Mouse (Mus musculus) limb, embryonic 12.5 days (tissue): ENCODE results near the gene Pogk. TPM values are rescaled to one million over a fixed set of nuclear protein-coding genes. Genes with fewer than 3 reads are reported as not detected.

Source experiments
- ATAC-seq: fragments of 200-750 bp; cut with Nextera tagmentation; 2 replicates; pipeline ENCODE4 v1.8.0; 2017; ENCODE audit warnings: low read depth, moderate TSS enrichment; ENCODE audit not compliant: insufficient number of reproducible peaks, insufficient read depth, low FRiP score, low TSS enrichment
- H3K27ac ChIP-seq: fragments of 300-500 bp; sonication (generic); 2 replicates; pipeline ENCODE4 v1.5.1; 2016; ENCODE audit warnings: mild to moderate bottlenecking, moderate library complexity
- H3K27me3 ChIP-seq: fragments of 300-500 bp; sonication (generic); 2 replicates; pipeline ENCODE4 v1.6.1; 2016; ENCODE audit warnings: mild to moderate bottlenecking, moderate library complexity
- H3K36me3 ChIP-seq: fragments of 300-500 bp; sonication (generic); 2 replicates; pipeline ENCODE4 v1.6.1; 2016; ENCODE audit warnings: mild to moderate bottlenecking, moderate library complexity
- H3K4me1 ChIP-seq: fragments of 300-500 bp; sonication (generic); replicated peaks from 2 replicates; pipeline ENCODE4 v1.6.1; 2016
- H3K4me2 ChIP-seq: fragments of 300-500 bp; sonication (generic); 2 replicates; pipeline ENCODE4 v1.6.1; 2016; ENCODE audit warnings: mild to moderate bottlenecking, moderate library complexity
- H3K4me3 ChIP-seq: fragments of 300-500 bp; sonication (generic); replicated peaks from 2 replicates; pipeline ENCODE4 v1.5.1; 2016; ENCODE audit warnings: mild to moderate bottlenecking
- H3K9ac ChIP-seq: fragments of 300-500 bp; sonication (generic); replicated peaks from 2 replicates; pipeline ENCODE4 v1.6.1; 2016; ENCODE audit warnings: mild to moderate bottlenecking, moderate library complexity
- H3K9me3 ChIP-seq: fragments of 300-500 bp; sonication (generic); 2 replicates; pipeline ENCODE4 v1.6.1; 2016; ENCODE audit warnings: mild to moderate bottlenecking, moderate library complexity
- WGBS: fragments of 180-500 bp; shearing (Covaris S2); methylation state at CpG from one replicate; pipeline ENCODE4 v1.1.7; 2016; 5-methylcytosine and 5-hydroxymethylcytosine counted together
- polyA plus RNA-seq: library from polyadenylated mRNA; unstranded; fragments of >200 nt; fragmentation: Nextera tagmentation; extraction: Ambion mirVana; gene quantifications from 2 replicates; pipeline ENCODE4 v1.2.1, GENCODE M21; 2016

Pogk gene
- polyA plus RNA-seq, 1 experiment from 2014 or later = 24.9 TPM

DNA sequence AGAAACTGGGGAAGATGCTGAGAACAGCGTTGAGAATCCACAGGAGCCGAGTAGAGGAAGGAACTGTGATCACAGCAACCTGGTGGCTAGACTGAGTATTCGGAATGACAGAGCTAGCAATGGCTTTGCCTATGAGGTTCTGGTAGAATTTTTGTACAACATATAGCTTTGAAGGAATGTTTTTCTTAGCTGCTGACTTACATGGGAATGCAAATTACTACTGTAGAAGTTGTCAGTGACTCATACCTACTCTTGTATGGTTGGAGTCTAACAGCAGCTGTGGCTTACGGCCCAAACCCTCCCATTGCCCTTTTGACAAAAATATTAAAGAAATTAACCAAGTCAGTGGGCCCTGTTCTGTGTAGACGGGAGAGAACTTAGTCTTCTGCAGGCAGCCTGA, 14.0 kb downstream of the Pogk start:
- Histone ChIP-seq H3K4me3 (no peak overlapping the region), H3K4me2 (no peak overlapping the region), H3K9ac (no peak overlapping the region), H3K9me3 (no peaks in the 10 kb centered on the region), H3K36me3 (peaks cover 98% of the 10 kb centered on the region), H3K27me3 (no peaks in the 10 kb centered on the region), H3K27ac (no peak overlapping the region), H3K4me1 (no peaks in the 10 kb centered on the region)
- WGBS = 85% methylated on average over 5 of the region's 5 CpGs
- ATAC-seq = no peak

DNA sequence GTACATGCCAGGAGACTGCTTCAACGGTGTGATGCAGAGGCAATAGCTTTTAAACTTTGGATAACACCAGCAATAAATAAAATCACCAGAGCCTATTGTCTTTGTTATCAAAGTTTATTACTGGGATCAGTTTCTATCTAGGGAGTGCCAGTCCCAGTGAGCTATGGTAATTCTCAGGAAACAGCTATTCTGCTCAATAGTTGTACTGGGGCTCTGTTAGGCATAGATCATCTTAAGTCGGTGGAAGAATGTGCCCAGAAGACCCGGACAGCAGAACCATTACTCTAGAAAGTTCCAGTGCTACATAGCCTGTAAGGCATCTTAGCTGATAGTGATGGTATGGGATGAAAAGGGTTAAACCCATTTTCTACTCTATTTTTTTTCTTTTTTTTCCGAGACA, 14.9 kb downstream of the Pogk start:
- no peak for ATAC-seq
- Histone ChIP-seq H3K9me3 (no peaks in the 10 kb centered on the region), H3K36me3 (peaks cover 98% of the 10 kb centered on the region), H3K4me2 (no peak overlapping the region), H3K27ac (no peak overlapping the region), H3K4me3 (no peak overlapping the region), H3K27me3 (no peaks in the 10 kb centered on the region), H3K4me1 (no peaks in the 10 kb centered on the region), H3K9ac (no peak overlapping the region)
- 63% methylated on average over 4 of the region's 4 CpGs for whole genome bisulfite sequencing

DNA sequence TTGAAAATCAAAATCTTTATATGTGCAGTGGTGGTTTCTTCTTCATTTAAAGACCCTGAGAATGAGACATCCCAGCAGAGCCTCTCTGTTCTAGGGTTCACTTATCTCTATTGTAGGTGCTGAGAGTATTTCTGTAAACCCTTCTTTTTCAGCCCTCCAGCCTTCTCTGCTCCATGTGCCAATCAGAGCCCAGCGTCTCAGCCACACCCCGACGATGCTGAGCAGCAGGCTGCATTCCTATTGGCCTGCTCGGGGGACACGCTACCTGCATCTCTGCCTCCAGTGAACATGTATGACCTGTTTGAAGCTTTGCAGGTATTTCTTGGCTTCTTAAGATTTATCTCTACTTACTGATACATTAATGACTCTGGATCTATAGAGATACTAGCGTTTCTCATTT, 18.0 kb downstream of the Pogk start:
- Histone ChIP-seq H3K9me3 (no peaks in the 10 kb centered on the region), H3K4me2 (no peak overlapping the region), H3K9ac (no peak overlapping the region), H3K27me3 (no peaks in the 10 kb centered on the region), H3K27ac (no peak overlapping the region), H3K4me1 (no peaks in the 10 kb centered on the region), H3K36me3 (peaks cover 98% of the 10 kb centered on the region), H3K4me3 (no peak overlapping the region)
- WGBS = 93% methylated on average over 6 of the region's 6 CpGs
- ATAC-seq = no peak

DNA sequence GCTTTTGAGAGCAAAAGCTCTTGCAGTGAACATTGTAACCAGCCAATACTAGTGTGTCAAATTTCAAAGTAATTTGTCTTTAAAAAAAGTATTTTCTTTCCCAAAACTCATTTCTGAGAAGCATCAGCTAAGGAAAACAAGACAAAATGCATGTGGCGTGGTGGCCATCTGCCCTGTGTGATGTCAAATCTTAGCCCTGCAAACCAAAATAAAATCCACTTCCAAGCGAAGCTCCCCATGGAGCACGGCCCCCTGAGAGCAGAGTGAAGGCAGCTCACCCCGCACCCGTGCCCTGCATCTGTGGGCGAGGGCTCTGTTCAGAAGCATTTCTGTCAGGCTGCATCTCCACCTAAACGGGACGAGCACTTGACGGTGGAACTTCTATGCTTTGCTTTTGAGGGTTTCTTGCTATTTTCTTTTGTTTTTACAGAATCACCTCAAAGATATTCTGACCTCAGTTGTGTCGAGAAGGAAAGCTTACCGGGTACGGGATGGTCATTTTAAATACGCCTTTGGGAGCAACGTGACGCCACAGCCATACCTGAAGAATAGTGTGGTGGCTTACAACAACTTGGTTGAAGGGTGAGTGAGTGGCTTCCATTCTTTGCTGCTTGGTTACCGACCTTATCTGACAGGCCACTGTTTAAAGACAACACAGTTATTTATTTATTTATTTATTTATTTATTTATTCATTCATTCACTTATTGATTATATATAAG, 20.1 kb downstream of the Pogk start:
- Histone ChIP-seq H3K4me3 (no peak overlapping the region), H3K36me3 (peaks cover 98% of the 10 kb centered on the region), H3K4me1 (no peaks in the 10 kb centered on the region), H3K4me2 (no peak overlapping the region), H3K9me3 (no peaks in the 10 kb centered on the region), H3K27ac (no peak overlapping the region), H3K27me3 (no peaks in the 10 kb centered on the region), H3K9ac (no peak overlapping the region)
- no peak for ATAC-seq
- WGBS = 92% methylated on average over 16 of the region's 16 CpGs

DNA sequence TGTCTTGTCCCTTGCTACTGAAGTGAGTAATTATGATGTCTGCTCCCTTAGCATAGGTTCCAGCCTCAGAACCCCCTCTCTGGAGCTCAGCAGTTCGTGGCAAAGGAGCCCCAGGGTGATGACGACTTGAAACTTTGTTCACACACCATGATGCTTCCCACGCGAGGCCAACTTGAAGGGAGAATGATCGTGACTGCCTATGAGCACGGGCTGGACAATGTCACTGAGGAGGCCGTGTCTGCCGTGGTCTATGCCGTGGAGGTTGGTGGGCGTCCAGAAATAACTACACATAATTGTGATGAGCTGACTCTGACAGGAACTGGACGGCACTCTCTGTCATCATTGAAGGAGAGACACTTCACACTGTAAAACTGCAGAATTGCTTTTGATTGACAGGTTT, 21.2 kb downstream of the Pogk start:
- H3K36me3 ChIP-seq = peaks cover 98% of the 10 kb centered on the region
- no peaks in the 10 kb centered on the region for H3K4me1 ChIP-seq
- 95% methylated on average over 11 of the region's 11 CpGs for WGBS
- H3K27me3 ChIP-seq = no peaks in the 10 kb centered on the region
- no peak overlapping the region for H3K4me3 ChIP-seq
- no peak overlapping the region for H3K27ac ChIP-seq
- ATAC-seq = no peak
- H3K9ac ChIP-seq = no peak overlapping the region
- H3K4me2 ChIP-seq = no peak overlapping the region
- no peaks in the 10 kb centered on the region for H3K9me3 ChIP-seq

DNA sequence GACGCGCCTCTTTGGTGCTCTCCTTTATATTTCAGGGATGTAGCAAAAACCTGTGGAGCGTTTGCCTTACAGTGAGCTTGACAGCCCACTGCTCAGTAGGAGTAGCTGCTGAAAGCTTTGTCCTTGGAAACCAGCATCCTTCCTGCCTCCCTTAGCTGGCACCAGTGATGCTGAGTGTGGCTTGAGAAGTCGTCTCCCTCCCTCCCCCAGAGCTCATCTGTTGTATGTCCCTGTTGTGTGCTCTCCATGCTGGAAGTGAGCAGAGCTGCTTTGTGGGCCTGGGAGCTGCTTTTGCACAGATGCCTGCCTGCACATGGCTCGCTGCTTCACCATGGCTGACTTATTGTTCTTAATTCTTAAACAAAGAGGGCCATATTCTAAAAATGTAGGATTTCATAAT, 24.2 kb downstream of the Pogk start:
- Histone ChIP-seq H3K27me3 (no peaks in the 10 kb centered on the region), H3K9me3 (no peaks in the 10 kb centered on the region), H3K4me2 (no peak overlapping the region), H3K4me3 (no peak overlapping the region), H3K36me3 (peaks cover 82% of the 10 kb centered on the region), H3K4me1 (peaks cover 15% of the 10 kb centered on the region), H3K9ac (no peak overlapping the region), H3K27ac (no peak overlapping the region)
- no peak for ATAC-seq
- 93% methylated on average over 5 of the region's 5 CpGs for WGBS

DNA sequence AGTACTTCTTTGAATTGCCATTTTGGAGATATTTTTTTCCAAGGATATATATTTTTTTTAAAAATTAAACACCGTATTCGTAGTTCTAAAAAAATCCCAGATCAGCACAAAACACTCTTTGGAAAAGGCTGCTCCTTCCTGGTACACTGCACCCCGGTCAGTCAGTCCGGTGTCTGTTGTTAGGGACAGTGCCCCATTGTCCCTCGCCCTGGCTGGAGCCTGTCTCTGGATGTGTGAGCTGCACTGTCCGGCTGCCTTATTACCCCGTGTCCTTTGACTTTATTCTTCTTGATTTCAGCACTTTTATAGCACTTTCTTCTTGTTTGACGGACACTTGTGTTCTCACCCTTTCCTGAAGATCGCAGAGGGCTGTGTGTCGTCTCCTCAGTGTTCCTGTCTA, 25.0 kb downstream of the Pogk start:
- no peak for ATAC-seq
- Histone ChIP-seq H3K27me3 (no peaks in the 10 kb centered on the region), H3K36me3 (peaks cover 74% of the 10 kb centered on the region), H3K27ac (no peak overlapping the region), H3K4me1 (peaks cover 19% of the 10 kb centered on the region), H3K4me3 (no peak overlapping the region), H3K9me3 (no peaks in the 10 kb centered on the region), H3K4me2 (no peak overlapping the region), H3K9ac (no peak overlapping the region)
- 93% methylated on average over 10 of the region's 10 CpGs for WGBS

DNA sequence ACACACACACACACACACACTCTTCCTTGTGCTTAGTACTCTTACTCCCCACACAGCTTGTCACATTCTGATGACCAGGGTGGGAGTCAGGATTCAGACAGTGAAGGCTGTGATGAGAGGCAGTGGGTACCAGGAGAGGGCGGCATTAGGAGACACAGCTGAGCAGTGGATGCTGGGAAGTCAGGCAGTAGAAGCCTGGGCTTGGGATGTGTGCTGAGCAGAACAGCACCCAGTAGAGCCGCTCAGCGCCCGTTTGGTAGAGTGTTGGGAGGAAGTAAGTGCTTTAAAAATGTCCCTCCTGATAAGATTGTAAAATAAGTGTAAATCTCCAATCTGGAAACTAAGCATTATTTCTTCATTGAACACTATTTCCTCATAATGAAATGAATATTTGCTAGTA, 27.0 kb downstream of the Pogk start:
- no peak overlapping the region for H3K4me3 ChIP-seq
- H3K27ac ChIP-seq = no peak overlapping the region
- H3K9me3 ChIP-seq = no peaks in the 10 kb centered on the region
- H3K9ac ChIP-seq = no peak overlapping the region
- ATAC-seq = no peak
- H3K27me3 ChIP-seq = no peaks in the 10 kb centered on the region
- no peak overlapping the region for H3K4me2 ChIP-seq
- H3K36me3 ChIP-seq = peaks cover 54% of the 10 kb centered on the region
- peaks cover 19% of the 10 kb centered on the region for H3K4me1 ChIP-seq
- whole genome bisulfite sequencing = 90% methylated on average over 4 of the region's 4 CpGs

DNA sequence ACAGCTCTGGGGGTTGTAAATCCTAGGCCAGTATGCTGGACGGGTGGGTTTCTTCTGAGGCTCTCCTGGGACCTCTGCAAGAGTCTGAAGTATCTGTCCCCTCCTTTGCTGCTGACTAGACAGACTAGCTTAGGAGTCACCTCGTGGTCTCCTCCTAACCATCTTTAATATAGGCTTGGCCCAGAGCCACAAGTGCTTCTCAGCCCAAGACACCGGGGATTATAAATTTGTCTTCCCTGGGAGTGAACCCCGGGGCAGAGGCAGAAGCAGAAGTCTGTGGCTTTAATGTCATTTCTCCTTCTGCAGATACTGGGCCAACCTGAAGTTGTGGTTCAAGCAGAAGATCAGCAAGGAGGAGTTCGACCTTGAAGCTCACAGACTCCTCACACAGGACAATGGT, 27.8 kb downstream of the Pogk start:
- Histone ChIP-seq H3K27me3 (no peaks in the 10 kb centered on the region), H3K27ac (no peak overlapping the region), H3K4me1 (peaks cover 19% of the 10 kb centered on the region), H3K4me2 (peak overlapping the region; percentile 66; the same call in 1 of the 2 replicates), H3K36me3 (peaks cover 46% of the 10 kb centered on the region), H3K4me3 (no peak overlapping the region), H3K9ac (no peak overlapping the region), H3K9me3 (no peaks in the 10 kb centered on the region)
- ATAC-seq = no peak
- 80% methylated on average over 5 of the region's 5 CpGs for WGBS

DNA sequence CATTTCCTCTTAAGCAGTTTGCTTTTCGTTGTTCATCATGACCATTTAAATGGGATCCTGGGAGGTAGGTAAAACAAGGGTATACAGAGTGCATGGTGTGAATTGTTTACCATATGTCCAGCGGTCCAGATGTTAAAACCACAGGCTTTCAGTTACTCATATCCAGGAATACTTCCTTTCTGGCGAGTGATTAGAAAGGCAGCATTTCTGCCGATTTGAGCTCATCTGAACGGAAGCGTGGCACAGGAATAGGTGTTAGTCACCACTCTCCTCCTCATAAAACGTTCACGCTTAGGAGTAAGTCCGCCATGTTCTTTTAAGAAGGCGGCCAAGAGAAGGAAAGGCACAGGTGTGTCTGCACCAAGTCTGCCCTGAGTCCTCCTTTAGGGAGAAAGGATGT, 28.3 kb downstream of the Pogk start:
- Histone ChIP-seq H3K4me3 (no peak overlapping the region), H3K9me3 (0 out of 2 replicates have a peak, but pooled peaks cover 2% of the 10 kb centered on the region), H3K4me2 (peak overlapping the region; percentile 66), H3K9ac (no peak overlapping the region), H3K27me3 (no peaks in the 10 kb centered on the region), H3K4me1 (peaks cover 19% of the 10 kb centered on the region), H3K36me3 (peaks cover 41% of the 10 kb centered on the region), H3K27ac (no peak overlapping the region)
- ATAC-seq = no peak
- WGBS = 65% methylated on average over 10 of the region's 10 CpGs

DNA sequence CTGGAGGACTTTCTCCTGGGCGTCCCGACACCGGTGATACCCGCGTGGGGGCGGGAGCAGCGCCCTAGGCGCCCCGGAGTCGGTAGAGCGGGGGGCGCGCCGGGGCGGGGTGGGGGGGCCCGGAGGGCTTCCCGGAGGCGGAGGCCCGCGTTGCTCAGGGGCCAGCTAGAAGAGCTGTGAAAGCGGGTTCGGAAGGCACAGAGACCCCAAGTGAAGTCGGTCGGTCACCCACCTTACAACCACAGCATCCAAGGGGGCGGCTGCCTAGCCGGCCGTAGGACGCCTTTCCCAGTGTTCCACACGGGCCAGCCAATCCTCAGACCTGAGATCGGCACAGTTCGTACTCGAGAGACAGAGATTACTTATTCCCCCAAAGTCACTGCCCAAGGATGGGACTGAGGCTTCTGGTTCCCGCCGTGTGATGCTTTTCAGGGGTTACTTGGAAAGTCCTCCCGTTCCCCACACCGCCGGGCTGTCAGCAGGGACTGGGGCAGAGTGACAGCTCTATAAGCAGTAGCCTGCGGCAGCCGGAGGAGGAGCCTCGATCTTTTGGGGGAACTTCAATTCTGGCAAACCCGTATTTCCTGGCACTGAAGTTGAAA, 29.9 kb downstream of the Pogk start:
- Histone ChIP-seq H3K27me3 (no peaks in the 10 kb centered on the region), H3K4me3 (peak overlapping the region; percentile 96), H3K36me3 (peaks cover 25% of the 10 kb centered on the region), H3K9me3 (0 out of 2 replicates have a peak, but pooled peaks cover 3% of the 10 kb centered on the region), H3K4me1 (peaks cover 19% of the 10 kb centered on the region), H3K4me2 (peak overlapping the region; percentile 66), H3K9ac (peak overlapping the region; percentile 97), H3K27ac (peak overlapping the region; percentile 90)
- WGBS = under 1% methylated on average over 41 of the region's 41 CpGs
- ATAC-seq = peak; percentile 45
